Mouse (Mus musculus) midbrain, embryonic 13.5 days (tissue): ENCODE measurements at regions not wholly inside any gene's neighbourhood (a gene's known extent, or its start where the extent isn't known, plus 50 kb on each side); places are given as distances from the start of the nearest gene placed in this dataset.

Experiments used
- ATAC-seq: fragments of 200-750 bp; cut with Nextera tagmentation; 2 replicates; pipeline ENCODE4 v1.8.0; 2017; ENCODE audit warnings: mild to moderate bottlenecking, moderate TSS enrichment, moderate library complexity
- H3K27ac ChIP-seq: fragments of 300-500 bp; sonication (generic); 2 replicates; pipeline ENCODE4 v1.5.1; 2015; ENCODE audit warnings: inconsistent platforms, mild to moderate bottlenecking, moderate library complexity
- H3K27me3 ChIP-seq: fragments of 300-500 bp; sonication (generic); 2 replicates; pipeline ENCODE4 v1.6.1; 2015; ENCODE audit warnings: mild to moderate bottlenecking, inconsistent platforms
- H3K36me3 ChIP-seq: fragments of 300-500 bp; sonication (generic); 2 replicates; pipeline ENCODE4 v1.6.1; 2015; ENCODE audit warnings: mild to moderate bottlenecking, inconsistent platforms
- H3K4me1 ChIP-seq: fragments of 300-500 bp; sonication (generic); replicated peaks from 2 replicates; pipeline ENCODE4 v1.6.1; 2015; ENCODE audit warnings: inconsistent platforms
- H3K4me2 ChIP-seq: fragments of 300-500 bp; sonication (generic); replicated peaks from 2 replicates; pipeline ENCODE4 v1.6.1; 2015; ENCODE audit warnings: moderate library complexity, mild to moderate bottlenecking, inconsistent platforms
- H3K4me3 ChIP-seq: fragments of 300-500 bp; sonication (generic); replicated peaks from 2 replicates; pipeline ENCODE4 v1.5.1; 2015; ENCODE audit warnings: mild to moderate bottlenecking, inconsistent platforms
- H3K9ac ChIP-seq: fragments of 300-500 bp; sonication (generic); replicated peaks from 2 replicates; pipeline ENCODE4 v1.6.1; 2015; ENCODE audit warnings: mild to moderate bottlenecking, inconsistent platforms
- H3K9me3 ChIP-seq: fragments of 300-500 bp; sonication (generic); 2 replicates; pipeline ENCODE4 v1.6.1; 2016; ENCODE audit warnings: mild to moderate bottlenecking, inconsistent platforms
- WGBS: fragments of 180-500 bp; shearing (Covaris S2); methylation state at CpG from one replicate; pipeline ENCODE4 v1.1.7; 2015; 5-methylcytosine and 5-hydroxymethylcytosine counted together

- Histone ChIP-seq H3K9me3 (no peaks in the 10 kb centered on the region), H3K36me3 (no peaks in the 10 kb centered on the region), H3K27ac (no peak overlapping the region), H3K4me1 (no peaks in the 10 kb centered on the region; the same call in 1 of the 2 replicates), H3K4me3 (no peak overlapping the region), H3K9ac (no peak overlapping the region), H3K27me3 (no peaks in the 10 kb centered on the region), H3K4me2 (no peak overlapping the region)
- WGBS, result 91% methylated on average over 3 of the region's 3 CpGs
- no peak for ATAC-seq
These were observed 451.3 kb upstream of the Jarid2 start for GRCm38 (mm10) chr13:44277952-44278351.

GRCm38 (mm10) chr13:44279036-44279435 is 450.2 kb upstream of the Jarid2 start:
- H3K4me3 ChIP-seq, result no peak overlapping the region
- no peak overlapping the region for H3K9ac ChIP-seq
- no peak overlapping the region for H3K4me2 ChIP-seq
- no peaks in the 10 kb centered on the region for H3K9me3 ChIP-seq
- H3K36me3 ChIP-seq, result no peaks in the 10 kb centered on the region
- no peak overlapping the region for H3K27ac ChIP-seq
- H3K4me1 ChIP-seq, result no peaks in the 10 kb centered on the region; the same call in 1 of the 2 replicates
- WGBS, result 55% methylated on average over 4 of the region's 4 CpGs
- ATAC-seq, result no peak
- H3K27me3 ChIP-seq, result no peaks in the 10 kb centered on the region

GRCm38 (mm10) chr13:44280296-44280695 is 449.0 kb upstream of the Jarid2 start:
- no peaks in the 10 kb centered on the region for H3K36me3 ChIP-seq
- H3K4me3 ChIP-seq, result no peak overlapping the region
- H3K9me3 ChIP-seq, result no peaks in the 10 kb centered on the region
- H3K4me2 ChIP-seq, result no peak overlapping the region
- ATAC-seq, result no peak
- no peaks in the 10 kb centered on the region; the same call in 1 of the 2 replicates for H3K4me1 ChIP-seq
- 96% methylated on average over 8 of the region's 8 CpGs for WGBS
- no peak overlapping the region for H3K9ac ChIP-seq
- no peaks in the 10 kb centered on the region for H3K27me3 ChIP-seq
- H3K27ac ChIP-seq, result no peak overlapping the region

- Histone ChIP-seq H3K9ac (no peak overlapping the region), H3K36me3 (no peaks in the 10 kb centered on the region), H3K27ac (no peak overlapping the region), H3K4me1 (no peaks in the 10 kb centered on the region; the same call in 1 of the 2 replicates), H3K9me3 (no peaks in the 10 kb centered on the region), H3K4me2 (no peak overlapping the region), H3K4me3 (no peak overlapping the region), H3K27me3 (no peaks in the 10 kb centered on the region)
- no peak for ATAC-seq
- 70% methylated on average over 6 of the region's 6 CpGs for WGBS
These were observed 447.5 kb upstream of the Jarid2 start for GRCm38 (mm10) chr13:44281796-44282195.

GRCm38 (mm10) chr13:44282306-44282705 is 447.0 kb upstream of the Jarid2 start:
- Histone ChIP-seq H3K27ac (no peak overlapping the region), H3K9ac (no peak overlapping the region), H3K4me2 (no peak overlapping the region), H3K4me3 (no peak overlapping the region), H3K27me3 (no peaks in the 10 kb centered on the region), H3K36me3 (no peaks in the 10 kb centered on the region), H3K4me1 (no peaks in the 10 kb centered on the region; the same call in 1 of the 2 replicates), H3K9me3 (no peaks in the 10 kb centered on the region)
- ATAC-seq, result no peak
- 78% methylated on average over 9 of the region's 9 CpGs for WGBS

GRCm38 (mm10) chr13:44282731-44283571 is 446.3 kb upstream of the Jarid2 start:
- no peak for ATAC-seq
- Histone ChIP-seq H3K27me3 (no peaks in the 10 kb centered on the region), H3K4me1 (no peaks in the 10 kb centered on the region; the same call in 1 of the 2 replicates), H3K36me3 (no peaks in the 10 kb centered on the region), H3K9me3 (no peaks in the 10 kb centered on the region), H3K9ac (no peak overlapping the region), H3K4me2 (no peak overlapping the region), H3K27ac (no peak overlapping the region), H3K4me3 (no peak overlapping the region)
- WGBS, result 81% methylated on average over 16 of the region's 16 CpGs

- ATAC-seq, result no peak
- Histone ChIP-seq H3K36me3 (no peaks in the 10 kb centered on the region), H3K4me3 (no peak overlapping the region), H3K4me1 (no peaks in the 10 kb centered on the region; the same call in 1 of the 2 replicates), H3K27ac (no peak overlapping the region), H3K9ac (no peak overlapping the region), H3K4me2 (no peak overlapping the region), H3K27me3 (no peaks in the 10 kb centered on the region), H3K9me3 (peaks cover 6% of the 10 kb centered on the region; the same call in 1 of the 2 replicates)
- 93% methylated on average over 1 of the region's 1 CpGs for WGBS
These were observed 443.4 kb upstream of the Jarid2 start for GRCm38 (mm10) chr13:44285881-44286280.

GRCm38 (mm10) chr13:44290199-44290598 is 439.1 kb upstream of the Jarid2 start:
- H3K4me2 ChIP-seq, result no peak overlapping the region
- no peak overlapping the region for H3K9ac ChIP-seq
- H3K36me3 ChIP-seq, result no peaks in the 10 kb centered on the region
- H3K4me1 ChIP-seq, result no peaks in the 10 kb centered on the region
- peaks cover 4% of the 10 kb centered on the region; the same call in 1 of the 2 replicates for H3K27me3 ChIP-seq
- peaks cover 6% of the 10 kb centered on the region; the same call in 1 of the 2 replicates for H3K9me3 ChIP-seq
- no peak overlapping the region for H3K4me3 ChIP-seq
- H3K27ac ChIP-seq, result no peak overlapping the region
- WGBS, result 97% methylated on average over 2 of the region's 2 CpGs
- ATAC-seq, result no peak

- H3K9ac ChIP-seq, result no peak overlapping the region
- no peak for ATAC-seq
- peaks cover 5% of the 10 kb centered on the region; the same call in 1 of the 2 replicates for H3K27me3 ChIP-seq
- no peak overlapping the region for H3K4me2 ChIP-seq
- H3K9me3 ChIP-seq, result peaks cover 6% of the 10 kb centered on the region; the same call in 1 of the 2 replicates
- no peak overlapping the region for H3K4me3 ChIP-seq
- no peak overlapping the region for H3K27ac ChIP-seq
- no peaks in the 10 kb centered on the region for H3K4me1 ChIP-seq
- no peaks in the 10 kb centered on the region for H3K36me3 ChIP-seq
- 89% methylated on average over 6 of the region's 6 CpGs for WGBS
These were observed 436.7 kb upstream of the Jarid2 start for GRCm38 (mm10) chr13:44292476-44293056.

GRCm38 (mm10) chr13:44293736-44294416 is 435.4 kb upstream of the Jarid2 start:
- 81% methylated on average over 15 of the region's 15 CpGs for WGBS
- no peaks in the 10 kb centered on the region for H3K4me1 ChIP-seq
- H3K4me3 ChIP-seq, result no peak overlapping the region
- no peak overlapping the region for H3K27ac ChIP-seq
- H3K27me3 ChIP-seq, result peaks cover 5% of the 10 kb centered on the region; the same call in 1 of the 2 replicates
- H3K4me2 ChIP-seq, result no peak overlapping the region
- no peak for ATAC-seq
- no peak overlapping the region for H3K9ac ChIP-seq
- H3K36me3 ChIP-seq, result no peaks in the 10 kb centered on the region
- peaks cover 6% of the 10 kb centered on the region; the same call in 1 of the 2 replicates for H3K9me3 ChIP-seq

- no peaks in the 10 kb centered on the region for H3K4me1 ChIP-seq
- H3K36me3 ChIP-seq, result no peaks in the 10 kb centered on the region
- H3K27ac ChIP-seq, result no peak overlapping the region
- no peak for ATAC-seq
- 59% methylated on average over 10 of the region's 10 CpGs for WGBS
- H3K4me2 ChIP-seq, result no peak overlapping the region
- H3K9me3 ChIP-seq, result 0 out of 2 replicates have a peak, but pooled peaks cover 2% of the 10 kb centered on the region
- H3K4me3 ChIP-seq, result no peak overlapping the region
- peaks cover 5% of the 10 kb centered on the region; the same call in 1 of the 2 replicates for H3K27me3 ChIP-seq
- H3K9ac ChIP-seq, result no peak overlapping the region
These were observed 433.7 kb upstream of the Jarid2 start for GRCm38 (mm10) chr13:44295621-44296020.

GRCm38 (mm10) chr13:44300611-44301010 is 428.7 kb upstream of the Jarid2 start:
- Histone ChIP-seq H3K4me2 (no peak overlapping the region), H3K4me1 (no peaks in the 10 kb centered on the region), H3K27ac (no peak overlapping the region), H3K9me3 (no peaks in the 10 kb centered on the region), H3K9ac (no peak overlapping the region), H3K4me3 (no peak overlapping the region), H3K36me3 (no peaks in the 10 kb centered on the region), H3K27me3 (no peaks in the 10 kb centered on the region)
- WGBS, result 87% methylated on average over 10 of the region's 10 CpGs
- no peak for ATAC-seq
